Mouse (Mus musculus) heart, adult 2 months (tissue): ENCODE data around the gene Ugp2.

Experiments used
- CTCF ChIP-seq: fragments of 200-600 bp; IDR thresholded peaks from 2 replicates; pipeline ENCODE4 v1.8.1; 2022; ENCODE audit warnings: antibody characterized with exemption, mild to moderate bottlenecking, moderate library complexity
- EP300 ChIP-seq: fragments of 200-500 bp; IDR thresholded peaks from 2 replicates; pipeline ENCODE4 v1.6.1; 2011; ENCODE audit warnings: low read depth, low read length, control low read depth; ENCODE audit not compliant: insufficient read depth

DNA sequence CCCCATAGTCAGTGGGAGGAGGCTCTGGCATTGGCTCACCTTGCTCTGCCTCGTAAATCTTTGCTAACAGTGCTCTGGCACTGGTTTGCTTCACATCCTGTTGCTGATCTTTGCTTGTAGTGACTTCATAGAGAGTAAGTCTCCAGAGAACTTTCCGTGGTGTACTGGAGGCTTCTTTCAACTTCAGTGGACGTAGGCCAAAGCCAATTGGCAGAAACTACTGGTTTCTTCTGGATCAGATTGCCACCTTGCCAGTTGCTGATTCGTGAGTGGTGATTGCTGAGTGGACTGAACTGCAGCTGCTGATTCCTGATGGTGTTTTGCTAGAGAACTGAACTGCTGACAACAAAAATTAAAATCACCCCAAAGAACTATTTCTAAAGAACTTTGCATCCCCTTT, 15.8 kb upstream of the Ugp2 start:
- TF ChIP-seq CTCF (no peak), EP300 (no peak)
